Mouse (Mus musculus) heart, embryonic 13.5 days (tissue): Measurements from ENCODE around the gene Gnb4. TPM values are rescaled to one million over a fixed set of nuclear protein-coding genes. Genes with fewer than 3 reads are reported as not detected.

Experiments
- ATAC-seq: fragments of 200-750 bp; cut with Nextera tagmentation; 2 replicates; pipeline ENCODE4 v1.8.0; 2017; ENCODE audit warnings: moderate TSS enrichment; ENCODE audit not compliant: insufficient number of reproducible peaks, low FRiP score, low TSS enrichment; ENCODE audit errors: extremely low read depth
- H3K27ac ChIP-seq: fragments of 300-500 bp; sonication (generic); replicated peaks from 2 replicates; pipeline ENCODE4 v1.5.1; 2015; ENCODE audit warnings: moderate library complexity, mild to moderate bottlenecking, inconsistent platforms
- H3K27me3 ChIP-seq: fragments of 300-500 bp; sonication (generic); replicated peaks from 2 replicates; pipeline ENCODE4 v1.6.1; 2015; ENCODE audit warnings: mild to moderate bottlenecking, inconsistent platforms
- H3K36me3 ChIP-seq: fragments of 300-500 bp; sonication (generic); 2 replicates; pipeline ENCODE4 v1.6.1; 2015; ENCODE audit warnings: mild to moderate bottlenecking, inconsistent platforms
- H3K4me1 ChIP-seq: fragments of 300-500 bp; sonication (generic); 2 replicates; pipeline ENCODE4 v1.6.1; 2015; ENCODE audit warnings: inconsistent platforms
- H3K4me2 ChIP-seq: fragments of 300-500 bp; sonication (generic); 2 replicates; pipeline ENCODE4 v1.6.1; 2015; ENCODE audit warnings: inconsistent platforms, mild to moderate bottlenecking, moderate library complexity
- H3K4me3 ChIP-seq: fragments of 300-500 bp; sonication (generic); 2 replicates; pipeline ENCODE4 v1.5.1; 2015; ENCODE audit warnings: moderate library complexity, mild to moderate bottlenecking, inconsistent platforms
- H3K9ac ChIP-seq: fragments of 300-500 bp; sonication (generic); 2 replicates; pipeline ENCODE4 v1.6.1; 2015; ENCODE audit warnings: inconsistent platforms, mild to moderate bottlenecking, moderate library complexity
- H3K9me3 ChIP-seq: fragments of 300-500 bp; sonication (generic); 2 replicates; pipeline ENCODE4 v1.6.1; 2016; ENCODE audit warnings: inconsistent platforms
- WGBS: fragments of 180-500 bp; shearing (Covaris S2); methylation state at CpG from one replicate; pipeline ENCODE4 v1.1.7; 2015; ENCODE audit warnings: mixed read lengths; 5-methylcytosine and 5-hydroxymethylcytosine counted together
- polyA plus RNA-seq: library from polyadenylated mRNA; unstranded; fragments of >200 nt; fragmentation: Nextera tagmentation; extraction: Ambion mirVana; gene quantifications from 2 replicates; pipeline ENCODE4 v1.2.1, GENCODE M21; 2015

Gnb4 gene
- polyA plus RNA-seq, 1 experiment from 2014 or later, result 50.4 TPM

DNA sequence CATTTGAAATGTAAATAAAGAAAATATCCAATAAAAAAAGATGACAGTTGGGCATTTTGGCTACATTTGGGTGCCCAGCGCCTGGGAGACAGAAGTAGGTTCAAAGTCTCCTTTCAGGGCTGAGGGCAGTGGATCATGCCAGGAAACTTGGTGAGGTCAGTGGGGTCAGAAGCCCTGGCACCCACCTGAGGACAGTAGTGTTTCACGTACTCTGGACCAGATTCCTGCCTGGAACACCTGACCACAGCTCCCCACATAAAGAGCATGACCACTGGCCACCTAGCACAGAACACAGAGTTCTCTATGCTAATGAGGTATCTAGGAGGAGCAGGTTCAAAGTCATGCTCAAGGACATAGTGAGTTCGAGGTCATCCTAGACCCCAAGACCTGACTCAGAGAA, 41.2 kb downstream of the Gnb4 start:
- peaks cover 89% of the 10 kb centered on the region for H3K36me3 ChIP-seq
- H3K4me1 ChIP-seq, result peaks cover 15% of the 10 kb centered on the region
- H3K27me3 ChIP-seq, result no peaks in the 10 kb centered on the region
- H3K4me3 ChIP-seq, result no peak overlapping the region
- no peaks in the 10 kb centered on the region for H3K9me3 ChIP-seq
- ATAC-seq, result no peak
- no peak overlapping the region for H3K9ac ChIP-seq
- H3K4me2 ChIP-seq, result no peak overlapping the region
- no peak overlapping the region for H3K27ac ChIP-seq
- 85% methylated on average over 3 of the region's 3 CpGs for WGBS

DNA sequence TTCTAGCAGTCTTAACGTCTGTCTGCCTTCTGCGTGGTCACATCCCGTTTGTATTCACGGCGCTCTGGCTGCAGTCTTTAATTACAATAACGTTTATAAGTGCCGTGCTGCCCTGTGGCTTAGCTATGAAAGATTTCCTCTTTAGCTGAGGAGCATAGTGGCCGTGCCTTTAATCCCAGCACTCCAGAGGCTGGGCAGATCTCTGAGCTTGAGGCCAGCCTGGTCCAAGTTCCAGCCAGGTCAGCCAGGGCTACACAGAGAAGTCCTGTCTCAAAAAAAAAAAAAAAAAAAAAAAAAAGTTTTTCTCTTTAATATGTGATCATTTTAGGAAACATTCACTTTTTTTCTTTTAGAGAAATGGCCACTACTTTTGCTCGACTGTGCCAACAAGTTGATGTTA, 42.5 kb downstream of the Gnb4 start:
- ATAC-seq, result no peak
- peaks cover 90% of the 10 kb centered on the region for H3K36me3 ChIP-seq
- H3K9ac ChIP-seq, result no peak overlapping the region

DNA sequence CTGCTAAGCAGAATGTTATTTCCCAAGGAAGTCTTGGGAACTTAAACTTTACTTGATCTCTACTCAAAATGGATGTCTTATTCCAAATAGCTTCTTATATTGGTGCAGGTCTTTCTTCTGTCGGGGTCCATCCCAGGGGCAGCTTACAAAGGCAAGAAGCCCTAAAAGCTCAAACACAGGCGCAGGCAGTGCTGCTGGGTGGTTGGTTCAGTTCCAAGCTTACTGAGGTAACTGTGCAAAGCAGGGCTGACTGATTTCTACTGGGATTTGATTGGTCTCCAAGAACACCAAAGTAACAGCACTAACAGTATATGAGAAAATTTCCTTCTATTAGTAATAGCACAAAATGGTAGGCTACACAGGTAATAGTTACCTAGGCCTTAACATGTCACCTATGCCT, 43.3 kb downstream of the Gnb4 start:
- Histone ChIP-seq H3K9me3 (peaks cover 6% of the 10 kb centered on the region; the same call in 1 of the 2 replicates), H3K27ac (no peak overlapping the region), H3K27me3 (no peaks in the 10 kb centered on the region), H3K9ac (no peak overlapping the region), H3K36me3 (peaks cover 91% of the 10 kb centered on the region), H3K4me1 (peaks cover under 1% of the 10 kb centered on the region; the same call in 1 of the 2 replicates), H3K4me2 (no peak overlapping the region), H3K4me3 (no peak overlapping the region)
- no peak for ATAC-seq
- WGBS, result 91% methylated on average over 2 of the region's 2 CpGs

More for the DNA sequence above, 42.5 kb downstream of the Gnb4 start:
- no peak overlapping the region for H3K4me2 ChIP-seq
- H3K9me3 ChIP-seq, result no peaks in the 10 kb centered on the region
- no peaks in the 10 kb centered on the region for H3K27me3 ChIP-seq
- 84% methylated on average over 9 of the region's 9 CpGs for WGBS
- no peak overlapping the region for H3K4me3 ChIP-seq
- H3K4me1 ChIP-seq, result peaks cover 8% of the 10 kb centered on the region; the same call in 1 of the 2 replicates
- no peak overlapping the region for H3K27ac ChIP-seq

DNA sequence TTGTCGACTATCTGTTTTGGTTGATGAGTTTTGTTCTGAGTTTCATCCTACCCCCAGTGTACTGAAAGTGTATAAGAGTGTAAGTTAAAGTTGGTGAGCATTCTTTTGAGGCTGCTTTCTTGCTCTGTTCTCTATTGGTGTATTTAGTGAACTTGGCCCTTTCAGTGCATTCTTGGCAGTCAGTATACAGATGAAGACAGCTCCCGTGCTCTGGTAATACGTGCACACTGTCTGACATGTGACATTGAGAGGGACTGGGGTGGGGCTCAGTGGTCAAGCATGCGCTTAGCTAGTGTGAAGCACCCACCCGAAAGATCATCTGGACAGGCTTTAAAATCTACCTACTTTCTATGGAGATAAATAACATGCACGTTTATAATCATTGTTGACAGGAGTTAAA, 53.0 kb downstream of the Gnb4 start:
- WGBS, result 88% methylated on average over 6 of the region's 6 CpGs
- Histone ChIP-seq H3K36me3 (peaks cover 86% of the 10 kb centered on the region), H3K27me3 (no peaks in the 10 kb centered on the region), H3K9me3 (peaks cover 7% of the 10 kb centered on the region; the same call in 1 of the 2 replicates), H3K27ac (no peak overlapping the region), H3K4me3 (no peak overlapping the region), H3K4me2 (no peak overlapping the region), H3K9ac (no peak overlapping the region), H3K4me1 (no peaks in the 10 kb centered on the region)
- ATAC-seq, result no peak

DNA sequence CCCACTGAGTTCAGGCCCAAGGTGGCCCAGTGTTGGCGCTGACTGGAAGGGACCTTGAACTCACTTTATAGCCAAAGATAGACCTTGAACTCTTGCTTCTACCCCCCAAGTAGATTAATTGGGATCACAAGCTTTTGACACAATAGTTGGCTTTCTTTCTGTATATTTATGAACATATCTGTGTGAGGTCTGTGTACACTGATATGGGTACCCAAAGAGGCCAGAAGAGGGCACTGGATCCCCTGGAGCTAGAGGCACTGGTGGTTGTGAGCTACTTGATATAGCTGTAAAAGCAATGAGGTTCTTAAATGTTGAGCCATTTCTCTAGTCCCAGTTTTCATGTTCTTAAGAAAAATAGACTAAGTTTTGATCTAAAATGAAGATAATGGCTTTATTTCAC, 63.3 kb downstream of the Gnb4 start:
- Histone ChIP-seq H3K27ac (no peak overlapping the region), H3K9ac (no peak overlapping the region), H3K36me3 (peaks cover 74% of the 10 kb centered on the region), H3K4me2 (no peak overlapping the region), H3K27me3 (no peaks in the 10 kb centered on the region), H3K4me1 (no peaks in the 10 kb centered on the region), H3K9me3 (no peaks in the 10 kb centered on the region), H3K4me3 (no peak overlapping the region)
- no peak for ATAC-seq
- WGBS, result 100% methylated on average over 1 of the region's 1 CpGs

DNA sequence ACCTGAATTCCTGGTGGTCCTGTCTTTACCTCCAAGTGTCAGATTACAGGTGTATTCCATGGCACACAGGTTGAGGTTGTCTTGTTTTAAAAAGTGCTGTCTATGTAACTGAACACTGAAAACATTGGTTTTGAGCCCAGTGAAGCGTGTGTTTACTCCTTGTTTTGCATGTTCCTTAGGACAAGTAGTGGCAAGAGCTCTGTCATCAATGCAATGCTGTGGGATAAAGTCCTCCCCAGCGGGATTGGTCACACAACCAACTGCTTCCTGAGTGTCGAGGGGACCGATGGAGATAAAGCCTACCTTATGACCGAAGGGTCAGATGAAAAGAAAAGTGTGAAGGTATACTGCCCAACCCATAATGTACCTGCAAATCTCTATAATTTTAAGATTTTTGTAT, 78.3 kb downstream of the Gnb4 start:
- ATAC-seq, result no peak
- no peak overlapping the region for H3K27ac ChIP-seq
- H3K9me3 ChIP-seq, result no peaks in the 10 kb centered on the region
- H3K36me3 ChIP-seq, result peaks cover 93% of the 10 kb centered on the region
- peaks cover 7% of the 10 kb centered on the region; the same call in 1 of the 2 replicates for H3K4me1 ChIP-seq
- no peak overlapping the region for H3K4me2 ChIP-seq
- 82% methylated on average over 5 of the region's 5 CpGs for WGBS
- no peaks in the 10 kb centered on the region for H3K27me3 ChIP-seq
- H3K4me3 ChIP-seq, result no peak overlapping the region
- no peak overlapping the region for H3K9ac ChIP-seq

DNA sequence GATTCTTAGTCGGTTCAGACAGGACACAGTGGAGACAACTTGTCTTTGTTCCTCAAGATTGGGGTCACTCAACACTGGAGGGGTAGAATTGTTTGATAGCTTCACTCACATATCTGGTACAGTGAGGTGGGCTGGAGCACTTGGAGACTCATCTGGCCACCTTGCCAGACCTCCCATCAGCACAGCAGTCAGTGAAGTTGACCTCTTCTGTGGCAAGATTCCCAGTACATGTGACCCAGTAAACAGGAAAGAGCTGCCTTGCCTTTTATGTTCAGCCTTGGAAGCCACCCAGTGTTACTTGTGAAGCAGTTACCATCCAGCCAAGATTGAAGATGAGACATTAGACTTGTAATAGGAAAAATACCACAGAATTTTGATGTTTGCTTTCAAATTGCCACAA, 78.8 kb downstream of the Gnb4 start:
- H3K27me3 ChIP-seq, result no peaks in the 10 kb centered on the region
- WGBS, result 80% methylated on average over 1 of the region's 1 CpGs
- no peak overlapping the region for H3K4me2 ChIP-seq
- no peak overlapping the region for H3K27ac ChIP-seq
- no peak overlapping the region for H3K4me3 ChIP-seq
- H3K4me1 ChIP-seq, result peaks cover 7% of the 10 kb centered on the region; the same call in 1 of the 2 replicates
- no peak for ATAC-seq
- H3K9me3 ChIP-seq, result no peaks in the 10 kb centered on the region
- H3K36me3 ChIP-seq, result peaks cover 93% of the 10 kb centered on the region
- H3K9ac ChIP-seq, result no peak overlapping the region

DNA sequence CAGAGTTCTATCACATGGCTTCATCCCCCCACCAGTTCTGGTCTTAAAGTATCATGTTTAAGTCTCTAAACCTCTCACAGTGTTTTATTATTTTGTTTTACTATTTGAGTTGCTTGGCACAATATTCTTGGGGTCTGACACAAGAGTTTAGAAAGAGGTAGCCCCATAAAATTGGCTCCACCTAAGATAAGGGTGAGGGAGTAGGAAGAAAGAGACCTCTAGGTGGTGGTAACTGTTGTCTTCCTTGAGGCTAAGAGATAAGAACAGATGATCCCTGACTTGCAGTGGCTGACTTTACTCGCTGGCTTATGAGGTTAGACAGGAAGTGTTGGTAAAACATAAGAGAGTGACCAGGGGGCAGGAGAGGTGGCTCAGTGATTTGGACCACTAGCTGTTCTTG, 80.7 kb downstream of the Gnb4 start:
- no peak for ATAC-seq
- Histone ChIP-seq H3K27ac (no peak overlapping the region), H3K4me3 (no peak overlapping the region), H3K4me1 (peaks cover 19% of the 10 kb centered on the region), H3K36me3 (peaks cover 89% of the 10 kb centered on the region), H3K27me3 (no peaks in the 10 kb centered on the region), H3K9me3 (no peaks in the 10 kb centered on the region), H3K4me2 (no peak overlapping the region), H3K9ac (no peak overlapping the region)
- 40% methylated on average over 1 of the region's 1 CpGs for WGBS

Other genes starting within 250 kb of the Gnb4 start
- gene Pik3ca, start 218.9 kb downstream of the Gnb4 start, polyA plus RNA-seq, result 5.2 and 7.4 TPM in 2 replicates
- gene Kcnmb3, start 124.4 kb downstream of the Gnb4 start, polyA plus RNA-seq, result 0.08 and 0.11 TPM in 2 replicates
- gene Zfp639, start 106.3 kb downstream of the Gnb4 start, polyA plus RNA-seq, result 23.7 and 28.5 TPM in 2 replicates
- gene Mfn1, start 87.1 kb downstream of the Gnb4 start, polyA plus RNA-seq, result 53.2 and 58.9 TPM in 2 replicates
- gene Actl6a, start 89.7 kb upstream of the Gnb4 start, polyA plus RNA-seq, result 102 TPM in 2 replicates
- gene Ndufb5, start 120.4 kb upstream of the Gnb4 start, polyA plus RNA-seq, result 490 and 549 TPM in 2 replicates
- gene Mrpl47, start 121.0 kb upstream of the Gnb4 start, polyA plus RNA-seq, result 27.6 and 37.8 TPM in 2 replicates
- 45.3 and 50.3 TPM in 2 replicates for gene Usp13, start 201.0 kb upstream of the Gnb4 start, polyA plus RNA-seq